Mouse (Mus musculus) 416B (cell line): ENCODE data around the gene Map3k12.

Source experiments
- DNase-seq: peaks from one replicate; pipeline ENCODE4 v3.0.0; 2011; ENCODE audit warnings: low read depth

Map3k12 gene

GRCm38 (mm10) chr15:102519211-102520141, 2.6 kb upstream of the Map3k12 start:
- DNase-seq, result no peak

GRCm38 (mm10) chr15:102518859-102519201, 2.0 kb upstream of the Map3k12 start:
- DNase-seq, result no peak

- DNase-seq, result peak; percentile 100
Measured at GRCm38 (mm10) chr15:102517976-102518858, 1.4 kb upstream of the Map3k12 start, which contains the start of gene Tarbp2. TSS of gene Tarbp2 (plus strand) at chr15:102518192.

GRCm38 (mm10) chr15:102517631-102517975, 739 bp upstream of the Map3k12 start:
- DNase-seq, result no peak

GRCm38 (mm10) chr15:102516293-102516692, 571 bp downstream of the Map3k12 start:
- no peak for DNase-seq

GRCm38 (mm10) chr15:102515791-102516190, 1.1 kb downstream of the Map3k12 start:
- DNase-seq, result no peak

GRCm38 (mm10) chr15:102515261-102515660, 1.6 kb downstream of the Map3k12 start:
- no peak for DNase-seq

- no peak for DNase-seq
Measured at GRCm38 (mm10) chr15:102513004-102513403, 3.9 kb downstream of the Map3k12 start.

GRCm38 (mm10) chr15:102512471-102512870, 4.4 kb downstream of the Map3k12 start:
- no peak for DNase-seq

GRCm38 (mm10) chr15:102512010-102512409, 4.9 kb downstream of the Map3k12 start:
- DNase-seq, result no peak

GRCm38 (mm10) chr15:102511285-102511833, 5.5 kb downstream of the Map3k12 start:
- DNase-seq, result no peak

GRCm38 (mm10) chr15:102510590-102511284, 6.1 kb downstream of the Map3k12 start:
- DNase-seq, result no peak

GRCm38 (mm10) chr15:102510110-102510509, 6.8 kb downstream of the Map3k12 start:
- DNase-seq, result no peak

- DNase-seq, result no peak
Measured at GRCm38 (mm10) chr15:102508336-102508735, 8.5 kb downstream of the Map3k12 start.

GRCm38 (mm10) chr15:102507561-102507960, 9.3 kb downstream of the Map3k12 start:
- DNase-seq, result peak; percentile 49

GRCm38 (mm10) chr15:102506864-102507263, 10.0 kb downstream of the Map3k12 start:
- no peak for DNase-seq

GRCm38 (mm10) chr15:102506464-102506830, 10.4 kb downstream of the Map3k12 start:
- peak; percentile 36 for DNase-seq

GRCm38 (mm10) chr15:102505770-102506463, 10.9 kb downstream of the Map3k12 start:
- DNase-seq, result no peak

GRCm38 (mm10) chr15:102505073-102505769, 11.6 kb downstream of the Map3k12 start:
- no peak for DNase-seq

GRCm38 (mm10) chr15:102503924-102504782, 12.7 kb downstream of the Map3k12 start:
- no peak for DNase-seq
